Mouse (Mus musculus) spleen, embryonic (tissue): ENCODE measurements around the gene Clec2l.
"Not testable (repeated sequence)": the region's sequence is repeated elsewhere in the genome, so short reads cannot be mapped to it uniquely, and the experiment has no call there.

Experiments
- CTCF ChIA-PET: fragments of 350-600 bp; sonication (Branson Sonifier 250); formaldehyde crosslinking; loops from one replicate; lab custom pipeline; 2022; lab: Charles Lee

The Clec2l gene

DNA sequence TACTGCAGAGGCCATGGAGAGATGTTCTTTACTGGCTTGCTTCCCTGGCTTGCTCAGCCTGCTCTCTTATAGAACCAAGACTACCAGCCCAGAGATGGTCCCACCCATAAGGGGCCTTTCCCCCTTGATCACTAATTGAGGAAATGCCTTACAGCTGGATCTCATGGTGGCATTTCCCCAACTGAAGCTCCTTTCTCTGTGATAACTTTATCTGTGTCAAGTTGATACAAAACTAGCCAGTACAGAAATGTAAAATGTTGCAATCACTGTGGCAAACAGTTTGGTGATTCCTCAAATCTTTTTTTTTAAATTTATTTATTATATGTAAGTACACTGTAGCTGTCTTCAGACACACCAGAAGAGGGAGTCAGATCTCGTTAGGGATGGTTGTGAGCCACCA is 7.6 kb downstream of the Clec2l start:
- CTCF ChIA-PET, result not testable (repeated sequence)

DNA sequence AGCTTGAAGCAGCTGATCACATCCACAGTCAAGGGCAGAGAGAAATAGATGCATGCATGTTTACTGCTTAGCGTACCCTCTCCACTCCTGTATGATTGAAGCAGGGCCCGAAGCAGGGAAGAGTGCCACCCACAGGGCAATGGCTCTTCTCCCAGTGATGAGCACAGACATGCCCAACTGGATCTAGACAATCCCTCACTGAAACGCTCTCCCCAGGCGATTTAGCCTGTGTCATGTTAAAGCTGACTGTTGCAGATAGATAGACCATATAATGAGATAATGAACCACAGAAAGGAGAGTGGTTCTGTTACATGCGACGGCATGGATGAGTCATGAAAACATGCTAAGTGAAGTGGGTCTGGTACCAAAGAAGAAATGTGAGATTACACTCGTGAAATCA is 8.4 kb downstream of the Clec2l start:
- CTCF ChIA-PET, result interaction anchor here (0.7 kb wide), 1 partner anchor 442 kb away, joined by 5 read pairs; no protein-coding TSS in a partner anchor

DNA sequence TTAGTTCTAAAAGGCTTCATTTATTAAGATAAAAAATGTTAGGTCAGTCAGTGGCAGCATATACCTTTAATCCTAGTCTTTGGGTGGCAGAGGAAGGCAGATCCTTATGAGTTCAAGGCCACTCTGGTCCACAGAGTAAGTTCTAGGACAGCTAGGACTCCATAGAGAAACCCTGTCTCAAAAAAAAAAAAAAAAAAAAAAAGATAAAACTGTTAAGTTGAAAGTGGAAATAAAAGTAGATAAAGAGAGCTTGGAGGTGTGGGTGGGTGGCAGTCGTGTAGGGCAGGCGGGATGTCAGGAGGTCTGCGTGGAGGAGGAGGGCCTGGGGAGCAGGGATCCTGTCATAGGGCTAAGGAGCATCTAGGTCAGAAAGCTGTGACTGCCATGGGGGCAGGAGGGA is 9.1 kb downstream of the Clec2l start:
- CTCF ChIA-PET, result no interaction called here

DNA sequence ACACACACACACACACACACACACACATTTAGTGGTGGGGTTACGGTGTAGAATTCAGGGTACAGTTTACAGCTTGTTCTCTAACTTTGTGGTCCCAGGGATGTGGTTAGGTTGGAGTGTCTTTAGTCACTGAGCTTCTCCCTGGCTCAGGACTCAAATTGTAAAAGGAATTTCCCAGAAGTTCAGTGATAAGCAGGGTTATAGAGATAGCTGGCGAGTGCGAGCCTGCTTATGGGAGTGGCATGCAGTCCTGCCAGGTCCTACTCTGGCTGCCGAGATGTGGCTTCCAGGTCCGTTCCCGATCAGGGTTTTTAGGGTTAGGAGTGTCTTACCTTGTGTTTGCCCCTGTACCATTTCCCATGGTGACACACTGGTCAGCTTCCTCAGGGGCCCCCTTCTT is 13.3 kb downstream of the Clec2l start:
- CTCF ChIA-PET, result no interaction called here

DNA sequence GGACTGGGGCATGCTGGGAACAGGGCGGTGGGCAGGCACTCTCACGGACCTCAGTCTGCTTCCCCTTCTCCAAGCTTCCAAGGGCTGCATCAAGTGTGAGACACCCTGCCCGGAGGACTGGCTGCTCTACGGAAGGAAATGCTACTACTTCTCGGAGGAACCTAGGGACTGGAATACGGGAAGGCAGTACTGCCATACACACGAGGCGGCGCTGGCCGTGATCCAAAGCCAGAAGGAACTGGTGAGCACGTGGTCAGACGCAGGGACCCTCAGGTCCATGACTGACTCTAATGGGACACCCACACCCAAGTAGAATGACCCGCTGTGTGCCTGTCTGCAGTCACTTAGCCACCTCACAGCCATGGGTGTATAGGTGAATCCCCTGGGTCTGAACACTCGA is 13.9 kb downstream of the Clec2l start:
- CTCF ChIA-PET, result no interaction called here

DNA sequence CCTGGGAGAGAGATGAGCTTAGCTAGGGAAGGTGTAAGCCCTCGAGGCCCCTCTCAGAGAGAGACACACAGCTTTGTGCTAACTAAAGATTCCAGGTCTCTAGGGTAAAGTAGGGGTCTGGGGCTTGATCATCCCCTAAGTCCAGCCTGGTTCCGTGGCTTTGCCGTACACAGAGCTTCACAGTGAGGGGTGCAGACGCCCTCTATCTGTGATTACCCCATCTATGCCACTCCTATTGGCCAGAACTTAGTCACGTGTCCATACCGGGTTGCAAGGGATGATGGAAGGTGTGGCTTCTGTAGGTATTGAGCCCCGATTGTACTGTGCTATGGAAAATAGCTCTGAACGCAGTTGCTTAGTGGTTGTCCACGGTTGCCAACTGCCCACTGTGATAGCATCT is 14.8 kb downstream of the Clec2l start:
- CTCF ChIA-PET, result interaction anchor here (0.7 kb wide), 1 partner anchor 248 kb away, joined by 5 read pairs; no protein-coding TSS in a partner anchor

DNA sequence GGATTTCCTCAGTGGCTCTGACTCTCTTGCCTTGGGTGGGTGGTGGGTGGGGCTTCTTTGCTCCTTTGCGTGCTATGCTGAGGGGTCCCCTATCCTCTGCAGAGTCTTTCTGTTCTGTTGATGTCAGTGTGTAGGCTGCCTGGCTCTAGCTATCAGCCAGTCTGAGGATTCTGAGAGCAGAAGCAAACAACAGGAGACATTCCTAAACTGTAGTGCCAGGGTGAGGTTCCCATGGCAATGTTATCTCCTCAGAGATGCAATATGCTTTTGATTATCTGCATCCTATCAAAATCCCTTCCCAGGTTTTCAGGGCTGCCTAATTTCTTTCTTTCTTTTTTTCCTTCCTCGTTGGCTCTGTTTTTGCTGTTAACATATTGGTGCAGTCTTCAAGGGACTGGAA is 19.7 kb downstream of the Clec2l start:
- CTCF ChIA-PET, result no interaction called here

DNA sequence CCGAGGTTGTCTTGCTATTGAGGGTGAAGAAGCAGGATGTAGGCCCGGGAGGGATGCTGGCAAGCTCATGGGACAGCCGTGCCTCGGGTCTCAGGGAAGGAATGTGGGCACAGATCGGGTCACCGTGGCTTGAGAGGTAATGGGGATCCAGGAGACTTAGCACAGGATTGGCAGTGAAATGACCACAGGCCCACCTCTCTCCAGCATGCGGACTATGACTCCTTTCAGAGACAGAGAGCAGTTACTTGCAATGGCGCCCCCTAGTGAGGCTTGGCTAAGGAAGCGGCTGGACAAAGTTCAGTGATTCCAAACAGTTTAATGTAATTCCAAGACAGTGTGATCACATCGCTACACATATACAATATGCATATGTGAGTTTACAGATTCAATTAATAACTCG is 24.3 kb downstream of the Clec2l start:
- CTCF ChIA-PET, result no interaction called here

DNA sequence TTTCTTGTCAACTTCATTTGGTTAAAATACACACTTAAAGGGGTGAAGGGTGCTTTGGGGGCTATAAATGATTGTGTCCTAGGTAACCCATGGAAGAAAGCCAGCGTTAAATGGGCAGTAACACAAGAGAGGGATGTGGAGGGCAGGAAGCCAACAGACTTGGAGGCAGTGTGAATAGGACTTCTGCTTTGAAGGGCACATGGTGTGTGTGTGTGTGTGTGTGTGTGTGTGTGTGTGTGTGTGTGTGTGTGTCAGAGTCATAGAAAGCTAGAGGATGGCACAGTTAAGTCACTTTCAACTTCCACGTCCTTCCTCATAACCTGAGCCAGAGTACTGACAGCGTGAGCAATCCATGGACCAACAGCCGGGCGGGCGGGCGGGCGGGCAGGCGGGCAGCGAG is 26.0 kb downstream of the Clec2l start:
- CTCF ChIA-PET, result interaction anchor here (0.8 kb wide), 1 partner anchor 17 kb away, joined by 3 read pairs; no protein-coding TSS in a partner anchor

DNA sequence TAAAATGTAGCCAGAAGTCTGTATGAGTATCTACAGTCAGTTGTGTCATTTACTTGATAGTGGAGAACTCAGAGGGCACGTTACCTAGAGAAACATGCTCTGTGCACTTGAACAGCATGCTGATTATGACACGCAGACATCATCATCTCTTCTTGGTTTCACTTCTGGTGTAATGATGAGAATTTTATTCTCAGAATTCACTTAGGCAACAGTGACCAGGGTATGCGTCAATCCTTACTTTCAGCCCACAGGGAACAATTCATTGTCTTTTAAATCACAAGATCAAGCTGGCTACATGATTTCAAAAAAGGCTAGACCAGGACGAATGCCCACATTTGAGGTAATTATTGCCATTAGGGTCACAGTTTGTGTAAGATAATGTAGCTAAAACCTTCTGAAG is 27.7 kb downstream of the Clec2l start:
- CTCF ChIA-PET, result no interaction called here

DNA sequence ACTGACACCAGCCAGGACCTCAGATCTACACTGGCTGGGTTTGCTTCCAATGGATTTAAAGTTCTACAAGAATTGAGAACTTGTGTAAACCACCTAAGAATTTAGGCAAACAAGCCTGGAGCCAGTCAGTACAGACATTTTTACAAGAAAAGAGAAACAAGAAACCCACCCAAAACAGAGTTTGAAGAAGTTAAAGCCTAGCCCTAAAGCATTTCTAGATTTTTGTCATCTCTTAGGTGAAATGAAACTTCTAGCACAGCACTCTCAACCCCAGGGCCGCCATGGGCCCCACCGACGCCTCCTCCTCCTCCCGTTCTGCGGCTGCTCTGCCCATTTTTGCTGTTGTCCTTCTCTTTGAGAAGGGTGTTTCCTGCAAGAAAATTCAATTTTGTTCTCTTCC is 28.2 kb downstream of the Clec2l start:
- CTCF ChIA-PET, result no interaction called here

DNA sequence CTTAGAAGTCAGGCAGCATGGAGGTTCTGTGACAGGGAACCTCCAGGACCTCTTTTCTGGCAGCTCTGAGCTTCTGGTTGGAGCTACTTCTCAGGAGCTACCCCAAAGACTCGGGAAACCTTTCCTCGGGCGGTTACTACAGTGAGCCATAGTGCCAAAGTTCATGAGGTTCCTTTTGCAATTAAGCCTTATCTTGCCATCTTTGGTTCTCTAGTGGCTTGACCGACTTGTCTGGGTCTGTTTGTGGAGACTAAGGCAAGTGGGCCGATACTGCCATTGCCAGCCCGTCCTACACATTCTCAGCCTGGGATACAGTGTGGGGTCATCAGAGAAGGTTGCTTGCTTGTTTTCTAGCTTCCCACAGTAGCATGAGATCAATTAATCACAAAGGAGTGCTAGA is 29.7 kb downstream of the Clec2l start:
- CTCF ChIA-PET, result no interaction called here

DNA sequence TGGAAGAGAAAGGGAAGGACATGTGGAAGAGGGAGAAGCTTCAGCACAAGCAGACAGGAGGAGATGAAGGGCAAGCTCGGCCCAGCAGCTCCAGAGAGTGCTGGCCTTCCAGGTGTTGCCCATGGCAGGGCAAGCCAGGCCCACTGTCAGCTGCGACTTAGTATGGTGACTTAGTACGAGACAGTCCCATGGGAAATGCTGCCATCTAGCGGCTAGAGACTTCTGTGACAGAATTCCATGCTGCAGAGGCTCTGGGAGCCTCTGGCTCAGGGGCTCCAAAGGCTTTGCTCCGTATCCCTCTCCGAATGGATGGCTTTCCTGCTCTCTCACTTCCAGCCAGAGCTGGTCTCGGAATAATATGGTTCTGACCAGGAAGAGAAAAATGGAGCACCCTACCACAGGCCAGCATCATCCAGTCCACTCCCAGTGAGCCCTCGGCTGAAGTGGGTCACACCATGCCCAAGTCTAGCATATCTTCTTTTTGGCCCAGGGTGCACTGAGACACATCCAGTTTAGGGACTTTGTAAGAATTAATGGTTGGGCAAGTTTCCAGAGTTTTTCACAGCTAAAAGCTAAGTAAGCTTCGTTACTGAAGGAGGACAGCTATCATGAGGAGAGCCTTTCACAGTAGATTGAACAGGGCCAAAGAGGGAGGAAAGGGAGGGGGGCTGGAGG is 32.6 kb downstream of the Clec2l start:
- CTCF ChIA-PET, result interaction anchor here (0.5 to 1.1 kb wide), 3 partner anchors 14 to 758 kb away, joined by 3 to 6 read pairs (median 3); no protein-coding TSS in a partner anchor

DNA sequence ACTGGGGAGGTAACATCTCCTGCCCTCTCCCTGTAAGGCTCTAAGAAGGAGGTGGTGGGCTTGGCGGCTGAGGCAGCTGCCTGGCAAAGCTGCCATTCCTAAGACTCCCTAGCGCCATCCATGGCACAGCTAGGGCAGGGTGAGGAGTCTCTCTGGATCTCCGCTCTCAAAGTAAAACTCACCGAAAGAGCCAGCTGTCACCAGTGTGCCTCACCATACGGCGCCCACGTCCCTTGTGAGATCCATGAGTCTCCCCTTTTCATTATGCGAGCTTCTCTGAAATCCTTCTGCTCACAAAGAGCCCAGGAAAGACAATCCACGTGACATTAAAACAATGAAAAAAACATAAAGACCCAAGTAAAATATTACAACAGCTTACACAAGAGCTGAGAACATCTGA is 33.7 kb downstream of the Clec2l start:
- CTCF ChIA-PET, result no interaction called here

DNA sequence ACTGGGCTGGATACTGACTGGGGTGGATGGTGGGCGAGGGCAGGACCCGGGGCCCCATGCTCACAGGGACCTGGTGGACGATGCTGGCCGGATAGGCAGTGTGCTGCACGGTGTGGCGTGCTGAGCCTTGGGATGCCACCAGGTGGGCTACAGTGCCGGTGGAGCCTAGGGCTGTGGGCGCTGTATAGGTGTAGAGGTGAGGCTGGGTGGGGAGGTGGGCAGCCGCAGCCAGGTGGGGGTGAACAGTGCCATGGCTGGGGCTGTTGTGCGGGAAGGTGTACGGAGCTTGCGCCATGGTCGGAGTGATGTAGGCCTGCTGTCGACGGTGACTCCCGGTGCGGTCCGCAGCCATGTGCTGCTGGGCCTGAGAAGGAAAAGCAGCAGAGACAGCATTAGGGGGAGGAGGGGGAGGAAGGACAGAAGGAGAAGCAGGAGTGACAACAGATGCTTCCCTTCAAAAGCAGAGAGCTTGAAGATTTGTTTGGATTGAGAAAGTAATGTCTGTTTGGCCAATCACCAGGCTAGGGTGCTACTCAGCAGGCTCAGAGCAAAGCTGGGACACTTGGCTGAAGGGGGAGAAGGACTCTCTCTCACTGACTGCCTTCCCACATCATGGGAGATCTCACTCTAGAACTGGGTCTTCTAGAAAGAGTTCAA is 35.5 kb downstream of the Clec2l start:
- CTCF ChIA-PET, result no interaction called here

DNA sequence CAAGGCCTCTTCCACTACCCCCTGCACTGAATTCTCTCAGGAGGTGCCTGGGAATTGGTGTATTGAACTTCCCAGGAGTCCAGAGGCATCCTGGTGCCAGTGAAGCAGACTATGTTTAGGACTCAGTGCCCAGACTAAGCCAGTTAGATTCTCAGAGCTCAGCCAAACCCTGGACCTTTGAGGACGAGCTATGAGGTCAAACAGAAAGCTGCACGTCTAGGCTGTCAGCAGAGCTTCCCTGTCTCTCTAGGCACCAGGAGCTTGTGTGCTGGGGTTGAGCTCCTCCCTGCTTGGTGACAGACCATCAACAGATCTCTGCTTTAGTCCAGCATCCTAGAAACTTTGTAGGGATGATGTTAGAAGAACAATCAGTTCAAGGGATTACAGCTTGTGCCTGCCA is 38.6 kb downstream of the Clec2l start:
- CTCF ChIA-PET, result no interaction called here

DNA sequence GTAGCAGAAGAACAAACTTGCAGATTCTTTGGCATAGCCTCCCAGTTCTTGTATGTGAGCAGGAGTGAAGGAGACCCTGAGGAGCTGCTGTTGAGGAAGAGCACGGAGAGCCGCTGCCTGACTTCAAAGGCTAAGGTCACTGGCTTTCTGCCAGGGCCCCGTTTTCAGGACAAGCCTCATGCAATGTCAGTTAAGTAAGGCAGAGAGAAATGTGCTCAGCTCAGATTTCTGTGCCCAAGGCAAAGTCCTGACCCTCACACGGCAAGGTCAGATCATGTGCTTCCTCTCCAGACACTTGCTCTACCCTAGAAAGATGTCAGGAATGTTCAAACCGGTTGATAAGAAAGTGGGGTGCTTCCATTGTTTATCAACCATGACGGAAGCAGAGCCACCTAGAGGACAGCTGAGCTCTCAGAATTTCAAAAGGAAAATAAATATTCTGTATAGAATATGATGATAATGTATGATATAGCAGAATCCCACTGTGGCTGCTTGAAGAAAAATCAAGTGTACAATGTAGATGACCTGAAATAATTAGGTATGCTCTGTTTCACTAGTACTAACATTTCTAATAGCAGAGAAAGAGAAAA is 40.0 kb downstream of the Clec2l start:
- CTCF ChIA-PET, result no interaction called here

DNA sequence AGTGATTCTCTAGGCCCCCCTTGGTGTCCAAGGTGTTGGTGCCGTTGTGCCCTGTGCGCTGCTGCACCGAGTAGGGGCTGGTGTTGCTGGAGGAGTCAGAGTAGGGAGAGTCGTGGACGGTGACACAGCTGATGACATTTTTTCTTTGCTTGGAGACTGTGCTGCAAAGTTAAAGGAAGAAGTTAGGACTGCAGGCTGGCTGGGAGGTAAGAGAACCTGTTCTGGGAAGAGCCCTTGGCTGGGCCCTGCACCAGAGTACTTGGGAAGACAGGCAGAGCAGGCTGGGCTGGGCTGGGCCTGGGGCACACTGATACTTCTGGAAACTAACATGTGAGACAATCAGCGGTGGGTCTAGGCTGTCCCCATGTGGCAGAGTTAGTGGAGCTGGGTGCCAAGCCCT is 40.7 kb downstream of the Clec2l start:
- CTCF ChIA-PET, result no interaction called here

DNA sequence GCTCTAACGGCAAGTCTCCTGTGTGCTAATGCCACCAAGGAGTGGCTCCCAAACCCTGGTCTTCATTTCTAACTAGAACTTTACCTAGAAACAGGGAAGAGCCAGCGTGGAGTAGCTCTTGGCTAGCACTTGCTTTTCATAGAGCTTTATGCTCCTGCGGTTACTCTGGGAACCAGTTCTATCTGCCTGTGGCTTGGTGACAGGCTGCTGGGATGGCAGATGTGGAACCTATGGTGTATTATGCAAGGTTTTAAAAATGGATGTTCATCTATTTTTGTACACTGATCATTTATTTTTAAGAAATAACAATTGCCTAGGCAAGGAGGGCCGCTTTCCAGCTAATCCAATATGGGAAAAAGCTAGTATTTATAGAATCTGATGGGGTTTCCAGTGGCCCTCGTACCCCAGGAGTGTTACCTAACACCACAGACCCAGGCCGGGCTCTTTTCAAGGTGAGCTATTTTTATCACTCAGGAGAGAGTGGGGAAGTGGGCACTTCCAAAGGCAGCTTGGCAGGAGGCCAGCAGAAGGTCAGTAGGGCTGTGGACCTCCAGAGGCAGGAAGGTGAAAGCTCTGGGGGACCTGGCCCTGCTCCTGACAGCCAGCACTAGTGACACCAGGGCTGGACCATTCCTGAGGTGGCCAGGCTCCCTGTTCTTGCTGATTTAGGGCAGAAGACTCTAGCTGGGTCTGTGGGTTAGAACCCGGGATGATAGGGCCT is 41.6 kb downstream of the Clec2l start:
- CTCF ChIA-PET, result no interaction called here

DNA sequence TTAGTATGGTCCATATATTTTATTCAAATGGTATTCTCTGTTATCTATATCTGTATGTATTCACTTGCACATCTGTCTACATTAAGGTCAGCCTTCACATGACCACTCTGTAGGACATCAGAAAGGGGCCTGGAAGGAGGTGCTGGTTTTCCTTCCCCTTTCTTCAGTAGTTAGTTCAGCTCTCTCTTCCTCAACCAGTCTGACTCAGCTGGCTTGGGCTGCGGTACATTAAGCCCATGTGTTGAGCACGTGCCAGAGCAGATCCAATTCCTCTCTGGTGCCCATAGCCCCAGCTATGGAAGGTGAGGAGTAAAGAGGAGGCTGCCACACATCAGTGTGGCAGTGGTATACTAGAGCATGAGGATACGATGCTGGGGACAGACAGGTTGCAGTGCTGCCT is 47.6 kb downstream of the Clec2l start:
- CTCF ChIA-PET, result interaction anchor here (0.5 kb wide), 1 partner anchor 15 kb away, joined by 3 read pairs; no protein-coding TSS in a partner anchor

DNA sequence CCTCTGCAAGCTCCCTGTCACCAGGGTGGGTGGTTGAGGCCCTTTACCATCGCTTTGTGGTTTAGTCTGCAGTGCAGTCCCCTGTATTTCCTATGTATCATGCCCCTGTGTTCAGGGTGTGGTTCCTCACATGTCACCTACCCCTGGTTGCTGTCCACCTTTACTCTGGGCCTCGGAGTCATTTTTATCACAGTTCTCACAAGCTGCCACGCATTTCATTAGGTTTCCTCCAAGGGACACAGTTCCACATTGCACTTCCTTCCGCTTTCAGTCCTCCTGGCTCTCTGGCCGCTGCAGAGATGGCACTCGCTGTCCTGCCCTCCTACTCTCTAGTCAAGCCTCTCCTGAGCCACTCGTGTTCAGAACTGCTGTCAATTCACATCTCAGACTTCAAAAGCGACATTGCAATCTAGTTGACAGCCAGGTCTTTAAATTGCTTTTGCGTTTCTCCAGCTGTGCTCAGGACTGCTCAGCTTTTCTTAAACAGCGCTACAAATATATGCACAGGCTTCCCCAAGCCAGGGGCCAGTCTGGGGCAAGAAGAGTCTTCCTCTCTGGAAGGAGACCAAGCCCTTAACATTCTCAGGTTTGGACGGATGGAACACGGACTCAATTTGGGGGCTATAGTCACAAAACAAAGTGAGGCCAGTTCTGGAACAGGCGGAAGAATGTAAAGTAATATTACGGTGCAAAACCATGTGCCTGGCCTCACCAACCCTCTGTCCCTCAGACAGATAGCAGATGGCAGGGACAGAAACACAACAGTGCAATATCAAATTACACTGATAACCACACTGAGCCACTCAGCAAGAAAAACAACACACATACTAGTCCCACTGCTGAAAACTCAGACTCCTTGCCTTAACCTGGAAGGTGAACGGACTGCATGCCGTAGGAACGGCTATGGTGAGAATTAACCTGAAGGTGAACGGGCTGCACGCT is 51.4 kb downstream of the Clec2l start:
- CTCF ChIA-PET, result no interaction called here
